Comparison of ENCODE assay signal across 22 mouse cellular contexts in genomic region chr4:65716086-65716485, GRCm38 (mm10).
DNase-seq lines count a peak whose midpoint lies in the region; ATAC-seq and TF ChIP-seq lines count a peak whose summit lies in the region.
"Had no signal": no experiment of that assay in that cellular context is flagged by ENCODE, and none has a peak within 500 bp of the region (broad histone marks: within the 10 kb centered on the region; RNA-seq: fewer than 3 reads in every experiment).

No protein-coding gene starts in this region.

- H3K4me2 ChIP-seq in forebrain, embryonic 14.5 days (ENCODE audit: low read length): no peak overlapping the region
- H3K4me2 ChIP-seq in forebrain, embryonic 15.5 days (replicated peaks): no peak overlapping the region
- H3K4me2 ChIP-seq: embryonic facial prominence, embryonic 12.5 days; embryonic facial prominence, embryonic 15.5 days; heart, embryonic 13.5 days; hindbrain, embryonic 15.5 days; kidney, embryonic 15.5 days had no signal

- 63% methylated on average over 2 of the region's 2 CpGs for WGBS in forebrain, embryonic 14.5 days
- 68% methylated on average over 2 of the region's 2 CpGs for WGBS in forebrain, embryonic 15.5 days

- no peaks in the 10 kb centered on the region for H3K27me3 ChIP-seq in forebrain, embryonic 14.5 days (replicated peaks; ENCODE audit: control insufficient read depth, insufficient read depth, low read length)
- H3K27me3 ChIP-seq in forebrain, embryonic 15.5 days: no peaks in the 10 kb centered on the region
- H3K27me3 ChIP-seq: embryonic facial prominence, embryonic 12.5 days; embryonic facial prominence, embryonic 15.5 days; heart, embryonic 13.5 days; hindbrain, embryonic 15.5 days; kidney, embryonic 15.5 days had no signal

- no peak overlapping the region for H3K9ac ChIP-seq in forebrain, embryonic 14.5 days (ENCODE audit: low read length)
- no peak overlapping the region for H3K9ac ChIP-seq in forebrain, embryonic 15.5 days (replicated peaks)
- H3K9ac ChIP-seq: embryonic facial prominence, embryonic 12.5 days; embryonic facial prominence, embryonic 15.5 days; heart, embryonic 13.5 days; hindbrain, embryonic 15.5 days; kidney, embryonic 15.5 days had no signal

- DNase-seq in cerebellum, adult 11 months: no peak
- peak; percentile 42 for DNase-seq in forebrain, embryonic 14.5 days (ENCODE audit: low spot score)
- DNase-seq in cerebellum, adult 9-11 months: peak; percentile 42
- no peak for DNase-seq in gastrocnemius, adult 2 months
- DNase-seq: adrenal gland, adult 8-10 months; adrenal gland, postnatal 25 days; gastrocnemius, postnatal 10 days; gastrocnemius, postnatal 36 days; heart, adult 2 months; heart, postnatal 14 days; heart, postnatal 4 days; kidney, adult 2 months had no signal

- no peaks in the 10 kb centered on the region for H3K9me3 ChIP-seq in forebrain, embryonic 14.5 days (replicated peaks; ENCODE audit: control insufficient read depth, low read length)
- no peaks in the 10 kb centered on the region for H3K9me3 ChIP-seq in forebrain, embryonic 15.5 days
- H3K9me3 ChIP-seq: embryonic facial prominence, embryonic 12.5 days; embryonic facial prominence, embryonic 15.5 days; heart, embryonic 10.5 days; heart, embryonic 13.5 days; hindbrain, embryonic 15.5 days; kidney, embryonic 15.5 days had no signal

- no peaks in the 10 kb centered on the region for H3K36me3 ChIP-seq in forebrain, embryonic 14.5 days (ENCODE audit: control insufficient read depth, insufficient read depth, low read length)
- H3K36me3 ChIP-seq in forebrain, embryonic 15.5 days: no peaks in the 10 kb centered on the region
- H3K36me3 ChIP-seq: embryonic facial prominence, embryonic 12.5 days; embryonic facial prominence, embryonic 15.5 days; heart, embryonic 10.5 days; heart, embryonic 13.5 days; hindbrain, embryonic 15.5 days; kidney, embryonic 15.5 days had no signal

- no peaks in the 10 kb centered on the region for H3K4me1 ChIP-seq in forebrain, embryonic 14.5 days (ENCODE audit: control insufficient read depth, insufficient read depth, low read length)
- H3K4me1 ChIP-seq in forebrain, embryonic 15.5 days: no peaks in the 10 kb centered on the region
- H3K4me1 ChIP-seq: embryonic facial prominence, embryonic 12.5 days; embryonic facial prominence, embryonic 15.5 days; heart, embryonic 10.5 days; heart, embryonic 13.5 days; hindbrain, embryonic 15.5 days; kidney, embryonic 15.5 days had no signal

- intact Hi-C loops in gastrocnemius, adult 2 months (cut with DNase I): no loop called here

- H3K27ac ChIP-seq in forebrain, embryonic 14.5 days (ENCODE audit: low read depth, low read length): no peak overlapping the region
- H3K27ac ChIP-seq in forebrain, embryonic 15.5 days (replicated peaks): no peak overlapping the region
- H3K27ac ChIP-seq in gastrocnemius, adult 2 months: no peak overlapping the region
- H3K27ac ChIP-seq: embryonic facial prominence, embryonic 12.5 days; embryonic facial prominence, embryonic 15.5 days; heart, adult 2 months; heart, embryonic 10.5 days; heart, embryonic 13.5 days; hindbrain, embryonic 15.5 days; kidney, embryonic 15.5 days had no signal

- ATAC-seq in cerebellum, adult (ENCODE audit: insufficient number of reproducible peaks, low FRiP score, low TSS enrichment): peak; percentile 37; the same call in 1 of the 2 replicates
- ATAC-seq in forebrain, embryonic 14.5 days: no peak; the same call in 1 of the 2 replicates
- no peak for ATAC-seq in forebrain, embryonic 15.5 days (replicated peaks)
- ATAC-seq: activated CD4-positive, CD25-positive, alpha-beta regulatory T cell, adult 4 months; intestine, postnatal 0 days had no signal

- no peak for TF ChIP-seq CTCF in gastrocnemius, adult 2 months (IDR thresholded peaks at IDR 0.05)

- H3K4me3 ChIP-seq in forebrain, embryonic 14.5 days (ENCODE audit: low read depth, low read length): no peak overlapping the region
- H3K4me3 ChIP-seq in forebrain, embryonic 15.5 days: no peak overlapping the region
- H3K4me3 ChIP-seq in gastrocnemius, adult 2 months: no peak overlapping the region
- H3K4me3 ChIP-seq: embryonic facial prominence, embryonic 12.5 days; embryonic facial prominence, embryonic 15.5 days; heart, adult 2 months; heart, embryonic 10.5 days; heart, embryonic 13.5 days; hindbrain, embryonic 15.5 days; kidney, embryonic 15.5 days had no signal

Comparison
In these comparisons a context has a peak if more than half of its experiments do, and no peak if none do; other contexts are left out.
1. DNase-seq: peak in forebrain, embryonic 14.5 days (single experiment) and cerebellum, adult 9-11 months (single experiment); none in cerebellum, adult 11 months (single experiment) and gastrocnemius, adult 2 months (single experiment).